Mouse (Mus musculus) MEL (cell line): Measurements from ENCODE around the gene Epb41l2. TPM values are rescaled to one million over a fixed set of nuclear protein-coding genes. Genes with fewer than 3 reads are reported as not detected.

Source experiments
- DNase-seq: peaks from one replicate; pipeline ENCODE4 v3.0.0; 2011; ENCODE audit warnings: low read depth, low spot score
- H3K27ac ChIP-seq: 2 replicates; pipeline ENCODE4 v1.5.1; 2012; ENCODE audit warnings: low read depth, mild to moderate bottlenecking, control low read depth, low read length, moderate library complexity; ENCODE audit not compliant: control insufficient read depth
- H3K27me3 ChIP-seq, 2 experiments: fragments of 150-350 bp in 1 of 2; sonication (generic) in 1 of 2; 2 replicates each; pipeline ENCODE4 v1.6.1; 2012; ENCODE audit warnings: low read length in 2 of 2, mild to moderate bottlenecking in 2 of 2, improper control_type of control experiment in 1 of 2, moderate library complexity in 1 of 2; ENCODE audit not compliant: insufficient read depth in 2 of 2, control insufficient read depth in 1 of 2
- H3K36me3 ChIP-seq, 2 experiments: 2 replicates each; pipeline ENCODE4 v1.6.1; 2012 to 2014; ENCODE audit warnings: low read length in 2 of 2, improper control_type of control experiment in 1 of 2, inconsistent platforms in 1 of 2, mild to moderate bottlenecking in 1 of 2; ENCODE audit not compliant: insufficient read depth in 2 of 2, control insufficient read depth in 1 of 2
- H3K4me1 ChIP-seq, 2 experiments: fragments of 150-350 bp in 1 of 2; sonication (generic) in 1 of 2; 2 replicates each; pipeline ENCODE4 v1.6.1; 2012; ENCODE audit warnings: low read length in 2 of 2, improper control_type of control experiment in 1 of 2, mild to moderate bottlenecking in 1 of 2; ENCODE audit not compliant: insufficient read depth in 2 of 2, control insufficient read depth in 1 of 2
- H3K4me3 ChIP-seq, 2 experiments: fragments of 150-350 bp in 1 of 2; sonication (generic) in 1 of 2; 2 replicates each; pipeline ENCODE4 v1.5.1; 2012; ENCODE audit warnings: low read depth in 2 of 2, low read length in 2 of 2, mild to moderate bottlenecking in 2 of 2, moderate library complexity in 2 of 2, control low read depth in 1 of 2, improper control_type of control experiment in 1 of 2; ENCODE audit not compliant: control insufficient read depth in 1 of 2, insufficient read depth in 1 of 2
- H3K79me2 ChIP-seq: 2 replicates; pipeline ENCODE4 v1.6.1; 2012; ENCODE audit warnings: mild to moderate bottlenecking, low read length, moderate library complexity; ENCODE audit not compliant: control insufficient read depth, poor library complexity, insufficient read depth
- H3K9ac ChIP-seq: 2 replicates; pipeline ENCODE4 v1.6.1; 2012; ENCODE audit warnings: low read depth, mild to moderate bottlenecking, control low read depth, low read length, moderate library complexity; ENCODE audit not compliant: control insufficient read depth, poor library complexity, severe bottlenecking
- H3K9me3 ChIP-seq: fragments of 150-350 bp; sonication (generic); replicated peaks from 2 replicates; pipeline ENCODE4 v1.6.1; 2012; ENCODE audit warnings: mild to moderate bottlenecking, low read length, improper control_type of control experiment, moderate library complexity; ENCODE audit not compliant: insufficient read depth
- BHLHE40 ChIP-seq: IDR thresholded peaks from 2 replicates; pipeline ENCODE4 v1.6.1; 2012; ENCODE audit warnings: low read depth, mild to moderate bottlenecking, inconsistent platforms, low read length, improper control_type of control experiment, borderline replicate concordance
- CHD1 ChIP-seq: IDR thresholded peaks from 2 replicates; pipeline ENCODE4 v1.6.1; 2012; ENCODE audit warnings: low read depth, mild to moderate bottlenecking, inconsistent platforms, low read length, improper control_type of control experiment
- CHD2 ChIP-seq: IDR thresholded peaks from 2 replicates; pipeline ENCODE4 v1.6.1; 2011; ENCODE audit warnings: low read length, improper control_type of control experiment
- CTCF ChIP-seq, 3 experiments: IDR thresholded peaks in 2 of 3; conservative IDR thresholded peaks in 1 of 3; 2 replicates each; pipeline ENCODE4 v1.5.1; 2011 to 2012; ENCODE audit warnings: low read length in 3 of 3, low read depth in 2 of 3, mild to moderate bottlenecking in 2 of 3, improper control_type of control experiment in 1 of 3, inconsistent platforms in 1 of 3, mixed read lengths in 1 of 3, moderate library complexity in 1 of 3; ENCODE audit not compliant: control insufficient read depth in 1 of 3, insufficient read depth in 1 of 3, poor library complexity in 1 of 3, severe bottlenecking in 1 of 3
- E2F4 ChIP-seq: IDR thresholded peaks from 2 replicates; pipeline ENCODE4 v1.6.1; 2011; ENCODE audit warnings: low read depth, low read length, improper control_type of control experiment, borderline replicate concordance
- ELF1 ChIP-seq: IDR thresholded peaks from 2 replicates; pipeline ENCODE4 v1.6.1; 2014; ENCODE audit warnings: low read depth, mild to moderate bottlenecking, inconsistent platforms, low read length, improper control_type of control experiment, moderate library complexity
- EP300 ChIP-seq, 2 experiments: IDR thresholded peaks; 2 replicates each; pipeline ENCODE4 v1.6.1; 2011; ENCODE audit warnings: improper control_type of control experiment in 2 of 2, low read length in 2 of 2, low read depth in 1 of 2, mild to moderate bottlenecking in 1 of 2
- ETS1 ChIP-seq: IDR thresholded peaks from 2 replicates; pipeline ENCODE4 v1.6.1; 2012; ENCODE audit warnings: low read depth, mild to moderate bottlenecking, inconsistent platforms, low read length, improper control_type of control experiment, moderate library complexity
- GABPA ChIP-seq: IDR thresholded peaks from 2 replicates; pipeline ENCODE4 v1.6.1; 2012; ENCODE audit warnings: low read depth, mild to moderate bottlenecking, inconsistent platforms, low read length, improper control_type of control experiment, moderate library complexity
- GATA1 ChIP-seq: IDR thresholded peaks from 2 replicates; pipeline ENCODE4 v1.6.1; 2011; ENCODE audit warnings: low read depth, low read length, improper control_type of control experiment
- HCFC1 ChIP-seq: IDR thresholded peaks from 2 replicates; pipeline ENCODE4 v1.6.1; 2012; ENCODE audit warnings: low read depth, mild to moderate bottlenecking, inconsistent platforms, low read length, improper control_type of control experiment, moderate library complexity
- JUND ChIP-seq: IDR thresholded peaks from 2 replicates; pipeline ENCODE4 v1.6.1; 2011; ENCODE audit warnings: low read depth, mild to moderate bottlenecking, improper control_type of control experiment, low read length
- KAT2A ChIP-seq: conservative IDR thresholded peaks from 2 replicates; pipeline ENCODE4 v1.6.1; 2012; ENCODE audit warnings: low read depth, low read length, improper control_type of control experiment, inconsistent platforms
- MAFK ChIP-seq: IDR thresholded peaks from 2 replicates; pipeline ENCODE4 v1.6.1; 2011; ENCODE audit warnings: low read depth, mild to moderate bottlenecking, low read length, improper control_type of control experiment, borderline replicate concordance
- MAX ChIP-seq: IDR thresholded peaks from 2 replicates; pipeline ENCODE4 v1.6.1; 2011; ENCODE audit warnings: low read length, improper control_type of control experiment
- MAZ ChIP-seq: IDR thresholded peaks from 2 replicates; pipeline ENCODE4 v1.6.1; 2012; ENCODE audit warnings: low read depth, mild to moderate bottlenecking, inconsistent platforms, low read length, improper control_type of control experiment
- MEF2A ChIP-seq: IDR thresholded peaks from 2 replicates; pipeline ENCODE4 v1.6.1; 2014; ENCODE audit warnings: low read depth, mild to moderate bottlenecking, inconsistent platforms, low read length, improper control_type of control experiment; ENCODE audit not compliant: poor library complexity, insufficient replicate concordance, severe bottlenecking; ENCODE audit errors: extremely low read depth
- MXI1 ChIP-seq: IDR thresholded peaks from 2 replicates; pipeline ENCODE4 v1.6.1; 2011; ENCODE audit warnings: mild to moderate bottlenecking, low read depth, low read length, improper control_type of control experiment
- MYB ChIP-seq: IDR thresholded peaks from 2 replicates; pipeline ENCODE4 v1.6.1; 2011; ENCODE audit warnings: mild to moderate bottlenecking, low read depth, low read length, improper control_type of control experiment
- MYC ChIP-seq: IDR thresholded peaks from 2 replicates; pipeline ENCODE4 v1.6.1; 2011; ENCODE audit warnings: low read depth, mild to moderate bottlenecking, low read length, improper control_type of control experiment, moderate library complexity
- NELFE ChIP-seq: IDR thresholded peaks from 2 replicates; pipeline ENCODE4 v1.6.1; 2011; ENCODE audit warnings: low read depth, low read length, improper control_type of control experiment
- NRF1 ChIP-seq: IDR thresholded peaks from 2 replicates; pipeline ENCODE4 v1.6.1; 2014; ENCODE audit warnings: low read depth, mild to moderate bottlenecking, inconsistent platforms, low read length, improper control_type of control experiment, moderate library complexity; ENCODE audit not compliant: poor library complexity, insufficient read depth, severe bottlenecking
- POLR2A ChIP-seq, 2 experiments: IDR thresholded peaks; 2 replicates each; pipeline ENCODE4 v1.6.1; 2011 to 2012; ENCODE audit warnings: low read length in 2 of 2, mild to moderate bottlenecking in 2 of 2, control low read depth in 1 of 2, improper control_type of control experiment in 1 of 2, low read depth in 1 of 2, moderate library complexity in 1 of 2; ENCODE audit not compliant: control insufficient read depth in 1 of 2, insufficient read depth in 1 of 2, poor library complexity in 1 of 2
- POLR2AphosphoS2 ChIP-seq: IDR thresholded peaks from 2 replicates; pipeline ENCODE4 v1.6.1; 2011; ENCODE audit warnings: low read length, improper control_type of control experiment
- POLR2AphosphoS5 ChIP-seq: IDR thresholded peaks from 2 replicates; pipeline ENCODE4 v1.6.1; 2012; ENCODE audit warnings: low read depth, borderline replicate concordance, mild to moderate bottlenecking, inconsistent platforms, low read length, moderate library complexity, mixed read lengths
- RAD21 ChIP-seq: IDR thresholded peaks from 2 replicates; pipeline ENCODE4 v1.6.1; 2011; ENCODE audit warnings: mild to moderate bottlenecking, low read depth, low read length, improper control_type of control experiment
- RCOR1 ChIP-seq: IDR thresholded peaks from 2 replicates; pipeline ENCODE4 v1.6.1; 2012; ENCODE audit warnings: low read depth, mild to moderate bottlenecking, inconsistent platforms, low read length, improper control_type of control experiment
- SIN3A ChIP-seq: IDR thresholded peaks from 2 replicates; pipeline ENCODE4 v1.6.1; 2012; ENCODE audit warnings: low read length, improper control_type of control experiment, inconsistent platforms
- SMC3 ChIP-seq: IDR thresholded peaks from 2 replicates; pipeline ENCODE4 v1.6.1; 2011; ENCODE audit warnings: low read depth, low read length, improper control_type of control experiment
- TAL1 ChIP-seq: IDR thresholded peaks from 2 replicates; pipeline ENCODE4 v1.6.1; 2012; ENCODE audit warnings: mild to moderate bottlenecking, inconsistent platforms, low read length, moderate library complexity, mixed read lengths
- TBP ChIP-seq: IDR thresholded peaks from 2 replicates; pipeline ENCODE4 v1.8.0; 2011; ENCODE audit warnings: low read depth, low read length, improper control_type of control experiment
- TCF12 ChIP-seq: IDR thresholded peaks from 2 replicates; pipeline ENCODE4 v1.6.1; 2014; ENCODE audit warnings: low read depth, mild to moderate bottlenecking, inconsistent platforms, low read length, improper control_type of control experiment, moderate library complexity
- UBTF ChIP-seq: IDR thresholded peaks from 2 replicates; pipeline ENCODE4 v1.6.1; 2012; ENCODE audit warnings: low read depth, mild to moderate bottlenecking, inconsistent platforms, low read length, improper control_type of control experiment, moderate library complexity, borderline replicate concordance; ENCODE audit not compliant: insufficient read depth
- USF1 ChIP-seq: IDR thresholded peaks from 2 replicates; pipeline ENCODE4 v1.6.1; 2014; ENCODE audit warnings: low read depth, mild to moderate bottlenecking, inconsistent platforms, low read length, improper control_type of control experiment, moderate library complexity
- USF2 ChIP-seq, 2 experiments: IDR thresholded peaks; 2 replicates each; pipeline ENCODE4 v1.6.1; 2011 to 2012; ENCODE audit warnings: improper control_type of control experiment in 2 of 2, low read length in 2 of 2, borderline replicate concordance in 1 of 2, inconsistent platforms in 1 of 2, low read depth in 1 of 2, mild to moderate bottlenecking in 1 of 2; ENCODE audit not compliant: insufficient read depth in 1 of 2
- ZC3H11A ChIP-seq: IDR thresholded peaks from 2 replicates; pipeline ENCODE4 v1.6.1; 2012; ENCODE audit warnings: low read depth, mild to moderate bottlenecking, inconsistent platforms, low read length, improper control_type of control experiment
- ZKSCAN1 ChIP-seq: IDR thresholded peaks from 2 replicates; pipeline ENCODE4 v1.6.1; 2012; ENCODE audit warnings: low read depth, mild to moderate bottlenecking, inconsistent platforms, low read length, improper control_type of control experiment, moderate library complexity
- ZMIZ1 ChIP-seq: IDR thresholded peaks from 2 replicates; pipeline ENCODE4 v1.6.1; 2012; ENCODE audit warnings: low read depth, mild to moderate bottlenecking, inconsistent platforms, low read length, improper control_type of control experiment, moderate library complexity
- ZNF384 ChIP-seq: IDR thresholded peaks from 2 replicates; pipeline ENCODE4 v1.6.1; 2012; ENCODE audit warnings: low read depth, mild to moderate bottlenecking, inconsistent platforms, low read length, improper control_type of control experiment
- polyA plus RNA-seq, 2 experiments: library from polyadenylated mRNA; stranded (reverse) in 1 of 2; unstranded in 1 of 2; fragments of >175 nt in 1 of 2; fragments of >200 nt in 1 of 2; gene quantifications; 2 replicates each; pipeline versions ENCODE4 v1.2.1 to v1.2.4; 2012; ENCODE audit warnings: low replicate concordance in 2 of 2, low read depth in 1 of 2; ENCODE audit not compliant: insufficient read length in 2 of 2, insufficient read depth in 1 of 2, missing spikeins in 1 of 2
- total RNA-seq: library from RNA; depleted of rRNA; stranded (reverse); fragments of 300-350 nt; gene quantifications from 2 replicates; pipeline ENCODE4 v1.2.3, GENCODE M21; 2012

Epb41l2 gene
- total and polyA plus RNA-seq, 3 experiments: 4.7 to 23.7 TPM; not detected in 1

GRCm38 (mm10) chr10:25488456-25488855, 128.9 kb downstream of the Epb41l2 start:
- H3K9ac ChIP-seq: no peak overlapping the region
- no peak overlapping the region for H3K4me3 ChIP-seq
- TF ChIP-seq UBTF: no peak
- TF ChIP-seq NELFE: no peak
- no peak for TF ChIP-seq CHD1
- TF ChIP-seq POLR2AphosphoS2: no peak
- TF ChIP-seq ZC3H11A: peak; percentile 80
- no peak for TF ChIP-seq MYB
- no peak for TF ChIP-seq ZMIZ1
- peak; percentile 93 for TF ChIP-seq RAD21
- TF ChIP-seq MAZ: no peak
- TF ChIP-seq NRF1: no peak
- TF ChIP-seq ETS1: no peak
- no peak for TF ChIP-seq EP300 (IDR thresholded peaks at IDR 0.05; ENCODE audit: low read depth in 1 of 2, low read length in 2 of 2)
- TF ChIP-seq MXI1: no peak
- TF ChIP-seq CHD2: no peak
- no peak for TF ChIP-seq MEF2A
- TF ChIP-seq KAT2A: no peak
- TF ChIP-seq JUND: no peak
- TF ChIP-seq GABPA: no peak
- no peak for TF ChIP-seq SIN3A
- TF ChIP-seq GATA1: no peak
- TF ChIP-seq CTCF (IDR thresholded peaks at IDR 0.05 in 2 of 3, conservative IDR thresholded peaks at IDR 0.05 in 1 of 3; ENCODE audit: control insufficient read depth in 1 of 3, insufficient read depth in 1 of 3, low read depth in 2 of 3, low read length in 3 of 3, poor library complexity in 1 of 3, severe bottlenecking in 1 of 3): peak; percentile 80 to 90 (median 81)
- TF ChIP-seq USF1: no peak
- TF ChIP-seq HCFC1: no peak
- TF ChIP-seq E2F4: no peak
- no peak for TF ChIP-seq MAFK
- no peak for TF ChIP-seq POLR2AphosphoS5
- no peak for TF ChIP-seq ELF1
- peak; percentile 92 for TF ChIP-seq SMC3
- no peak for TF ChIP-seq TBP
- TF ChIP-seq RCOR1: no peak
- TF ChIP-seq BHLHE40: no peak
- peak; percentile 40; the same call in 1 of the 2 replicates for TF ChIP-seq MAX
- TF ChIP-seq ZKSCAN1: peak; percentile 90; the same call in 1 of the 2 replicates
- no peak for TF ChIP-seq POLR2A (IDR thresholded peaks at IDR 0.05; ENCODE audit: control insufficient read depth in 1 of 2, insufficient read depth in 1 of 2, low read depth in 1 of 2, low read length in 2 of 2, poor library complexity in 1 of 2)
- TF ChIP-seq ZNF384: no peak
- TF ChIP-seq USF2 (IDR thresholded peaks at IDR 0.05; ENCODE audit: borderline replicate concordance in 1 of 2, insufficient read depth in 1 of 2, low read depth in 1 of 2, low read length in 2 of 2): no peak
- TF ChIP-seq TAL1: no peak
- TF ChIP-seq MYC: peak; percentile 81
- no peak for TF ChIP-seq TCF12
- H3K27me3 ChIP-seq: no peaks in the 10 kb centered on the region
- H3K9me3 ChIP-seq: no peaks in the 10 kb centered on the region
- H3K79me2 ChIP-seq: no peaks in the 10 kb centered on the region
- H3K27ac ChIP-seq: no peak overlapping the region
- no peaks in the 10 kb centered on the region for H3K36me3 ChIP-seq
- no peaks in the 10 kb centered on the region for H3K4me1 ChIP-seq
- peak; percentile 62 for DNase-seq
